Mouse (Mus musculus): ENCODE data around the gene Zfhx2.

DNA sequence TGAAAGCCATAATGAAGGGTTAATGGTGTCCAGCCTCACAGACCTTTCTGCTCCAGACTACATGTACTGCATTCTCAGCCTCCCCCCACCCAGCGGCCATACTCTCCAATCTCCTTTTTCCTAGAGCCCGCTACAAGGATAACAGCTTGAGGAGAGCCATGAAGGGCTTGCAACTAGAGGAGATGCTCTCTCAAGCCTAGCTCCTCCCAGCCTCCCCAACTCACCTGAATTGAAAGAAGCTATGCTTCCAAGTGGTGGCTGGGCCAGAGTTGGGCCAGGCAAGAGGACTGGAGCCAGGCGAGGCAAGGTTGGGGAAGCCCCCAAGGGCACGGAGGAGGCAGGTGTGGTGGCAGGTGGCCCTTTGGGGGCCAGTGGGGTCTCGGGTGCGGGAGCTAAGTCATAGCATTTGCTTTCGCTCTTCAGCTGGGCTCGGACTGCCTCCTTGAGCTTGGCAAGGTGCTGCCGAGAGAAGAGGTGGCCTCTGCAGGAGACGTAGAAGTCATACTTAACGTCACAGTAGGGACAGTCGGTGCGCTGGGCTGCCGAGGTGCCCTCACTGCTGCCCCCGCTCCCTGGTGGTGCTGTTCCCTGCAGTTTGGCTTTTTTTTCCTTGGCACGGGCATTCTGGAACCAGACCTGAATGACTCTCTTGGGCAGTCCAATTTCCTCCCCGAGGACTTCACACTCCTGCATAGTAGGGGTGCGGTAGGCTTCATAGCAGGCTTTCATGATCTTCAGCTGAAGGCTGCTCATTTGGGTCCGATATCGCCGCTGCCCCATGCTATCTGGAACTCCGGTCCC lies 28.3 kb downstream of the Zfhx2 start:
- TF ChIP-seq CTCF (IDR thresholded peaks at IDR 0.05; ENCODE audit: low read depth, low read length) (no peak), POLR2A (IDR thresholded peaks at IDR 0.05; ENCODE audit: extremely low read depth, insufficient read depth, low read length) (no peak)
